Mouse (Mus musculus) retina, embryonic 14.5 days (tissue): ENCODE data around the gene Incenp.
"Not testable (repeated sequence)": the region's sequence is repeated elsewhere in the genome, so short reads cannot be mapped to it uniquely, and the experiment has no call there.

Experiments
- DNase-seq: peaks from one replicate; pipeline ENCODE4 v3.0.0-alpha.2; 2015; ENCODE audit warnings: low spot score

Incenp gene

DNA sequence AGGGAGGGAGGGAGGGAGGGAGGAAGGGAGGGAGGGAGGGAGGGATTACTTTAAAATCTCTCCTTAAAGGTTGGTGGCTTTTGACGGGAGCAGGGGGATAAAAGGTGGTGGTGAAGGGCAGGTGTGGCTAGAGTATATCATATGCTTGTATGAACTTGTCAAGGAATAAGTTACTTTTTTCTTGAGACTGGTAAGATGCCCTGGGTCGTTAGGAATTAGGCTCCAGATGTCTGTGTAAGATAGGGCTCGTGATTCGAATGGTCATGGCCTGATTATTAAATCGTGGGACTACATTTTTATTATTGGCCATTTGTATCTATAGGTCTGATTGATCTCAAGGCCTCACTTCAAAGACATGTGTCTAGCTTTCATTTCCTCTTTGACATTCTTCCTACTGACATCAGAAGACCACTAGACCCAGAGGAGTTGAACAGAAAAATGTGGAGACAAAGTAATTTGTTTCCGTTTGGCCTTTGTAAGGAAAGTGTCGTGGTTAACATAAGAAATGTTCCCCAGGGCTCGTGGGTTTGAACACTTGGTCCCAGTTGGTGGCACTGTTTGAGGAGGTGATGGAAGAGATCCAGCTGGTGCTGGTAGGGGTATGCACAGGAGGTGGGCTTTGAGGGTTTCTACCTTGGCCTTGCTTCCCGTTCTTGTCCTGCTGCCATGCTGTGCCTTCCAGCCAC lies 19.0 kb upstream of the Incenp start:
- DNase-seq: no peak

DNA sequence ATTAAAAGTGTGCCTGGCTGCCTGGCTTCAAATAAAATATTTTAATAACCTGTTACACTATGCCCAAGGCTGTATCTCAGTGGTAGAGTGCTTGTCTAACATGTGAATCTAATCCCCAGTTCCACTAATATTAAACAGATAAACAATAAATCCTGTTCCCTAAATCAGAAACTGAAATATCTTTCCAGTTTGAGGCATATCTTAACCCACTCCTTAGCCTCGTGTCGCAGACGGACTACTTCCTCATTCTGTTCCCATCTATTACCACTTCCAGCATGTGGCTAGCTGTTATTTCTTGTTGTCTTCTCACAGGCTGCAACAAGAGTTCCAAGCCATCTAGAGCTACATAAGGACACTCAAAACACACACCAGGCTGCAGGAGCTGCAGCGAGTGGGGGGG lies 18.4 kb upstream of the Incenp start:
- DNase-seq: no peak

DNA sequence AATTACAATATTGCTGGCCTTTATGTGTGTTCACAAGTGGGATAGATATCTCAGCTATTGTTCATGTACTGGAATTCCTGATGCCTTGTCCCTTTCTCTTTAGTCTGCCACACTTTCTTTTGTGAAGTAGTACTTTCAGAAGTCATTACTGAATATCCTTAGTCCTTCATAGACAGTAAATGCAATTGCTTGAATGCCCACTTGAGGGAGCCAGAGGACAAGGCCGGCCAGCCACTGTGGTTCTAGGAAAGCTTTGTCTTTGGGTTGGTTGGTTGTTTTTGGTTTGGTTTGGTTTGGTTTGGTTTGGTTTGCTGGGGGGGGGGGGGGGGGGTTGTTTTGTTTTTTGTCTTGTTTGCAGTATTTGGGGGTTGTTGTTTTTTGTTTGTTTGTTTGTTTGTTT lies 16.6 kb upstream of the Incenp start:
- DNase-seq: peak; percentile 95

DNA sequence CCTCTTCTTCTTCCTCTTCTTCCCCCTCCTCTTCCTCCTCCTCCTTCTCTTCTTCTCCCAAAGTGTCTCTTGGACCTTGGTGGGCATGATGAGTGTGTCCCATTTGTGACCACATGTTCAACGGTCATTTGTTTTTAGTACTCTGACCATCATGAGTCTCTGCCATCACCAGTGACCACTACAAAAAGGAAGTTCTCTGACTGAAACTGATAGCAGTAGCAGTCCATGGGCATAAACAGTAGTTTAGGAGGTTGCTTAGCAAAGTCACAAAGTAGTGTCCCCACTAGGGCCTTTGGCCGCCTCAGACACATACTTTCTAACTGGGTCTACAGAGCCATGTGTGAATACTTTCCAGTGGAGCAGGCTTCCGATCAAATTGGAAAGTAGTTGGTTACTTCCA lies 15.0 kb upstream of the Incenp start:
- DNase-seq: no peak

DNA sequence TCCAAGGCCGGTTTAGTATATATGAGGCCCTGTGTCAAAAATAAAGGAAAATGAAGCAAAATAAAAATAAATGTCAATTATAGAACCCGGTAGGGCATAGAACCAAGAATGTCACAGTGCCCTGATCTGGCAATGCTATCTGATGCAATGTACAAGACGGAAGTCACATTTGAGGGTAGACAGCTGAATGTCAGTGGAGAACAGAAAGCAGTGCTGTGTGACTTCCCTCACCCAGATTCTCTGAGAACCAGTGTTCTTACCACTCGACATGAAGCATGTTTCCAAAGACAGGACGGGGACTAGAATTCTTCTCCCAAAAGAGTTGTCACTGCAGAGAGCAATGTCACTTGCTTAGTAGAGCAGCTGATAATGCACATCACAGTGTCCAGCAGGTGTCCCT lies 14.4 kb upstream of the Incenp start:
- DNase-seq: no peak

DNA sequence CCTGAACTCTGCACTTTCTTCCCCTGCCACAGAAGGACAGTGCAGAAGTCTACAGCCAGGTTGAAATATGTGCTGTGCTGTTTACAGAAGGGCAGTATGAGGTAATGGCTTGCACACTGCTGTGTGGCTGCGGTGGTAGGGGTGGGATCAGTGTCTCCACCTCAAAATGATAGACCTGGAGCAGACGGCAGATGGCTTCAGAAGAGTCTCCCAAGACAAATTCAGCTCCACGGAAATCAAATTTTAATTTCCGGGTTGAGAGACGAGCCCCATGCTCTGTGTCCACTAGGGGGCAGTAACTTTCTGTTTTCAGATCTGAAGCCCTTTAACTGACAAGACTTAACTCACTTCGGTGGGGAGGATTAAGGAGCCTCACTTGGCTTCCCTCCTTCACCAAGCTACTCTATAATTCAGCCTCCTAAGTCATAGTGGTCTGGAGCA lies 12.0 kb upstream of the Incenp start:
- DNase-seq: peak; percentile 87

DNA sequence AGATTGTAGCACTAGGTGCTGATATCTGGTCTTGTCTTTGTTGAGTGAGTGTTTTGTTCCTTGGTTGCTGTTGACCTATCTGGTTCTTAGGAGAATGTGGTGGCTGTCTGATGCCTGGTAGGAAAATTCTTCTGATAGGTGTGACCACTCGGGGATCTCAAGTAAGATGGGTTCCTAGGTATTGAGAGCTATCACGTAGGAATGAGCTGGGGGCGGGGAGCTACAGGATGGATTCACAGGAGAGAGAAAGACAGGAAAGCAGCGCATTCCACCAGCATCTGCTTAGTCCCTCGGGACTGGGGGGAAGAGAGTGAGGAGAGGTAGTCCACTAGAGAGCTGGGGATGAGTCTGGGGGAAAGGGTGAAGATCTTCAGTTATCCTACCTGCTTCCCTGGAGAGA lies 10.0 kb upstream of the Incenp start:
- DNase-seq: no peak

DNA sequence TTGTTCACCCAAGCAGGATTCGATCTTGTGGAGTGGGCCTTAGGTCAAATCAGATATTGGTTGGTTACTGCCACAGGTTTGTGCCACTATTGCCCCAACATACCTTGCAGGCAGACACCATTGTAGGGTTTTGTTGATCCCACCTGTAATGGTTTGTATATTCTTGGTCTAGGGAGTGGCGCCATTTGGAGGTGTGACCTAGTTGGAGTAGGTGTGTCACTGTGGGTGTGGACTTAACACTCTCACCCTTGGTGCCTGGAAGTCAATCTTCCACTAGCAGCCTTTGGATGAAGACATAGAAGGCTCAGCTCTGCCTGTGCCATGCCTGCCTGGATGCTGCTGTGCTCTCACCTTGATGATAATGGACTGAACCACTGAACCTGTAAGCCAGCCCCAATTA lies 1.3 kb upstream of the Incenp start:
- not testable (repeated sequence) for DNase-seq

DNA sequence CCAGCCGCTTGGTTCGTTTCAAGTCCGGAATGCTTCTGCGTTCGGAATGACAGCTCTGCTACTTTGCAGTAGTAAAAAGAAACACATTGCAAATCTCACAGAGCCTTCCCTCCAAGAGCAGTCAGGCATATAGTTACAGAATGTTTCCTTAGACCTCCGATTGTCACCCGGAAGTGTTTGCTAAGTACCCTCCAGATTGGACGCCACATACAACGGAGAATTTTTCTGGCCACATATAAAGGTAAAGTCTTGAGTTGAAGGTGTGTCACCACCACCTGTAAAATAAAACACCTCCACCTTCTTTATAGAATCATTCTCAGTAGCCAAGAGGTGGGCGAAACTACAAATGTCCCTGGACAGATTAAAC lies 412 bp upstream of the Incenp start:
- no peak for DNase-seq

DNA sequence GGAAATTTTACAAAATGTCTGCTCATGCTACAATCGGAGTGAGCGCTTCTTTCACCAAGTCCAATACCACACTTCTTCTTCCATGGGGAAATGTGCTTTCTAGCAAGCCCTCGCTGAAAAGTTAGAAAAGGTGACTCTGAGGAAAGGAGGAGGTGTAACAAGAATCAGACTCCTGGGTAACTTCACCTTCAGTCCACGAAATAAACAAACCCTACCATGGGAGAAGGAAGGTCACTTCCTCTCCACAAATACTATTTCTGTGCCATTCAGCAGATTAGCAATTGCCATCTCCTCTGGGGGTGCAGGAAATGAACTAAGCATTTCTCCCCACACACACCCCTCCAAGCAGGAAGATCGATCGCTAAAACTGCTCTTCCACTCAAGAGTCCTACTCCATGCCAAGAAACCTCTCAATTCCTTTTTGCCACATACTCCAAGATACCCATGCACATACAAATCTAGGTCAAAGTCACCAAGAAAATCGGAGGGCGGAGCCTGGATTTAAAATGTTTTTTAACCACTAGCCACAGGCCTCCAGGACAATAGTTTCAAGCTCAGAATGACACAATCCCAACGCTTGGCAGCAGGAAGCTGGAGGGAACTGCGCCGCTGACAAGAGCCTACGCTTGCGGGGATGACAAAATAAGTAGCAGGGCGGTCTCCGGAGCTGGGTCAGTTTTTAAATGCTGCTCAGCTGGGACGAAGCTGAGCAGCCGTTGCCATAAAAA lies 848 bp downstream of the Incenp start:
- peak; percentile 24 for DNase-seq

DNA sequence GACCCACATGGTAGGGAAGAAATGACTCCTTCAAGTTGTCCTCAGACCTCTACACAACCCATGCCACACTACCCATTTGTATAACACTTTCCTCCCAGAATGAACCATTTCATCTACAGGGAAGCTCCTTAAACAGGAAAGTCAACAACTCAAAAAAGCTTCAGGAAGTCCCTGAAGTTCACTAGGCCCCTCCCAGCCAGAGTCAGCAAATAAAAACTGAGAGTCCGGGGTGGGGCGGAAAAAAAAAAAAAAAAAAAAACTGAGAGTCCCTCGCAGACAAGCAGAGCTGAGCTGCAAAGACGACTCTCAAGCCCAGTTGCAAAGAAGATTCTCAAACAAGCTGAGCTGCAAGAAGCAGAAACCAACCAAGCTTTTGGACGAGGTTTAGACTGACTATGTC lies 3.3 kb downstream of the Incenp start:
- no peak for DNase-seq

DNA sequence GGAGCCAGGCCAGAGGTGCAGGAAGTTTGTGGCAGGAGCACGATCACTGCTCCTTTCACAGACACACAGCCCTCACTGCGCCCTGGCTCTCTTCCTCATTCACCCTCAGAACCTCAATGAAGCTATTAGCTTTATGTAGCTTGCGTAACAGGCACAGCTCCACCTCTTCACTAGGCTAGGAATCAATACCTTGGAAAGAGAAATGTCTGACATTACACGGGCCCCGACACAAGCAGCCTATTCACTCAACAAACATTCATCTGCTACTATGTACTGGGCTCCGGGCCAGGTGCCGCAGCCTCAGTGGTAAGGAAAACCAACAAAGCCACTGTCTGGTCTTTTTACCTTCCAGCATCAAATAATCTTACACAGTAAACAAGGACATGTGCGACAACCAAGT lies 12.6 kb downstream of the Incenp start:
- no peak for DNase-seq

DNA sequence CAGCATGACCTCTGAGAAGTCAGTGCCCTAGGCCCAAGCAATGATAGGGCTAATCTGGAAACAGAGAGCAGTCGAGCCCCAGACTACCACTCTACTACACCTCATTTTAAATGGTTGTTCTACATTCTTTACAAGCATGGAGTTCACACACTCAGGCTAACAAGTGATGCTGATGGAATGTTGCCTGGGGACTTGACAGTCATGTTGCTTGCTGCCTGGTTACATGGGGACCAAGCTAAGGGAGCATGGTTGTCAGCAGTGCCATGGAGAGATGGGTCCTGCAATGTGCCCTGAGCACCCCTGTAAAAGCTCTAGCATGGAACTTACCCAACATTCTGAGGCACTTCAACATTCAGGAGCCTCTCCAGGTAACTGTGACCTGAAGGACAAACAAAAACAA lies 13.0 kb downstream of the Incenp start:
- no peak for DNase-seq

DNA sequence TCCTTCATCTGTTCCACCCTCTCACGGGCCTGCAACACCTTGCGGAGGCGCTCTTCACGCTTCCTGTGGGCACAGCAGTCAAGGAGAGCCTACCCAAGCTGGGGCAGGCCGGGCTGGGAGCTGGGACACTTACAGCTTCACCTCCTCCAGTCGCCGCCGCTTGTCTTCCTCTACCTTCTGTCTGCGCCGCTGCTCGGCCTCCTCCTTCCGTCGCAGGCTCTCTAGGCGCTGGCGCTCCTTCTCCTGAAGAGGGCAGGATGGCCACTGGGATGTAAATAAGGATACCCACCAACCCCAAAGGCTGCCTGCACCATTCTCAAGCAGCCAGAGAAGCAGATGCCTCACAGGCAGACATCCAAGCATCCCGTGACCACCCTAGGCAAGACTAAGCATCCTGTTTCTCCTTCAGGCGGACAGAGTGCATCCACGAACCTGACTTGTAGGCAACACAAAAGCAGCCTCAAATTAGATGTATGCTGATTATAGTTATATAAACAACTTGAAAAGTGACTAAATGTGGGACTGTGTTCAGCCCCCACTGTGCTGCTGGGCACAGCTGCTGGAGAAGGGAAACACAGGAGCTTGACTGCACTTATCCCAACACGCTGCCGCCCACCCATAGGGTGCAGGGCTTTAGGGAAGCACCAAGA lies 21.0 kb downstream of the Incenp start:
- no peak for DNase-seq

DNA sequence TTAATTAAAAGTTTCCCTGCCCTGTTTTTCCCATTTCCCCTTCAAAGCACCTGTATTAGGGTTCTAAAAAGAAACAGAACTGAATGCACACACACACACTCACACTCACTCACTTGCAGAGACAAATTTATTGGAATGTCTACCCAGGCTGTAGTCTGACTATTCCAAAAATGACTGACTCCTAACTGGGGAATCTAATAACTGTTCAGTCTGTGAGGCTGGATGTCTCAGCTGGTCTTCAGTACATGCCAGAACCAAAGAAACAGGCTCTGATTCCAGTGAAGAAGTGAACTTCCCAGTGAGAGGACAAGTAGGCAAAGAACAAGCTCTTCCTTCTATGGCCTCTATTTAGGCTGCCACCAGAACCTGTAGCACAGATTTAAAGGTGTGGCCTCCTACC lies 33.9 kb downstream of the Incenp start:
- no peak for DNase-seq

DNA sequence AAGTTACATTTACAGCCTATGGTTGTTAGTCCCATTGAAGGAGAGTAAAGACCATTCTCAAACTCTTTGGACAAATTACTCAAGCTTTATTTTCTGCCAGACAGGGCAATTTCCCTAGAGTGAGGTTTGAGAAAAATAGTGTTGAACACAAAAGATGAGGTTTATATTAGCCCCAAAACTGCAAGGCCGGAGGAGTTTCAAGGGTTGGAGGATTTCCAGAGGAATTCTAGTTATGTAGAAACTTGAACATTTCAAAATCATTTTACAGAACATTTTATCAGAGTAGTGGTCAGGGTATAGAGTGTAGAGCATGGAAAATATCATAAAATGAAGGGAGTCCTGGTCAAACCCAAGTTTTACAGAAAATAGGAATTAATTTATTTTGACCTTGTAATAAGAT lies 34.5 kb downstream of the Incenp start:
- no peak for DNase-seq

DNA sequence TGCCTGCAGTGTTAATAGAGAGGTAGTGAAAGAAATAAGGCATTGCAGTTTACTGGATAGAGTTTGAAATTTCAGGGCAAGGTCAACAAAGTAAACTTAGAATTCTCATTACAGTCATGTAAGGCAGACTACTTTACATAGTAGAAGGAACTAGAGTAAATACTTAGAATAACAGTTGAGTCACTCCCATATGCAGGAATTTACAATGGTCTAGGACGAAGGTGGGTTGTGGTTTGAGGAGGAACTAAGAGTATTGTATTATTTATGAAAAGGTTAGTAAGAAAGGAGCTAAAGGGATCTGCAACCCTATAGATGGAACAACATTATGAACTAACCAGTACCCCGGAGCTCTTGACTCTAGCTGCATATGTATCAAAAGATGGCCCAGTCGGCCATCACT lies 38.5 kb downstream of the Incenp start:
- not testable (repeated sequence) for DNase-seq

DNA sequence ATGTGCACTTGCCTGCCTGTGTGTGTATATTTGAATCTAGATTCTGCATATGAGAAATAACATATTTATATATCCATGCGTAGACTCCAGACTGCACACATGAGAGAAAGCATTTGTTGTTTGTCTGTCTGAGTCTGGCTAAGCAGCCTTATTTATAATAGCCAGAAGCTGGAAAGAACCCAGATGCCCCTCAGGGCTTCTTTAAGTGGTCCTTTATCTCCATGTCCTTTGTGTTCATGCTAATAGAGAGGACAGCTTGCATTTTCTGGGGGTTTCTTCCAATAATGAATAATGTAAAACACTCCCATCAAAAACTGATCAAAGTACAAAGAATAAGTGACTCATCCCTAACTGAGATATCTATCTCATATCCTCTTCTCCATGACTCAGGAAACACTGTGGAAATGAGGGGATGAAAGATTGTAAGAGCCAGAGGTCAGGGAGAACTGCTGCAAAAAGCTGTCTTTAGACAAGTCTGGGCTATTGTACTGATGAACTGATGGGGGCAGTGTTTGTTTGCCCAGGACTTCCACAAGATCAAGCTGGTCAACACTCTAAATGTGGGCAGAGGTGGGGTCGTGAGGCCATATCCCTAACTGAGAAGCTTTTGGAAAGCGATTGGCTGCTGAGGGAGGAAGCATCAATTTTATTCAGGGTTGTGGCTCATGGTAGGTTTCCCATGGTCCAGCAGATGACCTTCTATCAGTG lies 49.8 kb downstream of the Incenp start:
- DNase-seq: not testable (repeated sequence)

DNA sequence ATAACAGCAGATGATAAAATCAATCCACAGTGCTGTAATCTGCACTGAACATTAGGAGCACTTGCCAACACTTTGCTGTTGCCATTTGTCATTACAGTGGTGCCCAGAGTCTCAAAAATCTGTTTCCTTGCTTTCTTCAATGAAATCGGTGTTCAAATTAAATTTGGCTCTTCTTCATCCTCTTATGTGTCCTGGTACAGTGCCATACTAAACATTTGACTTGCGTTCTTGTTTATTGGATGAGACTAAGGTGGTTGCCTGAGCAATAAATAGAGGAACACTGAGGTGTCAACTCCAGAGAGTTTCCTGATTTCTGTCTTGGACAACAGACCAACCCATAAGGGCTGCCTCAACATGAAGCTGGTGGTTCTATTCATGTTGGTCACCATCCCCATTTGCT lies 52.1 kb downstream of the Incenp start, which contains the start of gene Scgb2a2:
TSS of gene Scgb2a2 (plus strand) at position 301 of the 400 bp plus-strand sequence.
- DNase-seq: no peak

DNA sequence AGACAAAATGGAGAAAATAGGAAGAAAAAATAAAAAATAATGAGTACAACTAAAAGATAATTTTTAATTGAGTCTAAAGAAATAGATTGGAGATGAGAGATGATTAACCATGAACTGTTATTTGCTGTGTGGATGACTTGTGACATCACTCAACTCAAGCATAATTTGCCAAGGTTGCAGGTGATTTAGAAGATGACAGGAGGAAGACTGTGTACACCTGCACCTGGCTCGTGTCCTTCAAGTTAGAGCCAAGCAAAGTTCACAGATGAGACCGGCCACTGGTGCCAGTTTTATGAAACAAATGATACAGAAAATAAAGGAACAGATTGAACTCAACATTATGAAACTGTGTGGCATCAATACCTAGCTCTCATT lies 62.0 kb downstream of the Incenp start:
- DNase-seq: no peak

DNA sequence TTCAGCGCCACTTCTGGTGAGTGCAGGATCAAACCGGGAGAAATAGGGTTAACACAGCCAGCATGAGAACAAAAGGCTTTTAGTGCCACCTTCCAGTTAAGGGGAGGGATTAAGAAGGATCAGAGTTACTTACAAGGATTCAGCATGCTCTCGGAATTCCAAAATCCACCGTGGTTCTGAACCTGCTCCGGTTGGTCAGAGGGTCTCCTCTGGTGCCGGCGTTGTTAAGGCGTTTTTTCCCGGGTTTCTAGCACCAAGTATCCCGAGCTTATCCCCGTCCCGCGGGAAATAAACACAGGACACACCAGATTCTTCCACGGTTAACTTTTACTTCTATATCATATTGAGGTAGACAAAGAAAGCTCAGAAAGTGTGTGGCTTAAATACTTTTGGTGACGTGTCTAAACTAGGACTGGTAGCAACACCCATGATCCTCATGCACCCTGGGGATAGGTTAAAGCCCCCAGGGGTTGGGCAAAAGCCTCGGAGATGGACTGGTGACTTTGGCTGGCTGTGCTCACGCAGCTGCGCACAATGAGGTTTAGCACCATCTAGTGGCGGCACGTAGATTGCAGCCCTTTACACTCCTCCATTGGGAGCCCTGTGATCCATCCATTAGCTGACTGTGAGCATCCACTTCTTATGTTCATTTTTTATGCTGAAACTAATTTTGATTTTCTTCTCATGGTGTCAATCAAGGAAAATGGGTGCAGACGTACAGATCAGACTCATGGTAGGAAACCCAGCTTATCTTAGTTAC lies 62.6 kb downstream of the Incenp start:
- DNase-seq: peak; percentile 14
